Mouse (Mus musculus) ES-E14 (cell line): Measurements from ENCODE around the gene Nup210. TPM values are rescaled to one million over a fixed set of nuclear protein-coding genes. Genes with fewer than 3 reads are reported as not detected.

Experiments used
- DNase-seq: peaks from one replicate; pipeline ENCODE4 v3.0.0-alpha.2; 2013; ENCODE audit warnings: low read depth, low spot score
- H3K27ac ChIP-seq: 2 replicates; pipeline ENCODE4 v1.5.1; 2012; ENCODE audit warnings: low read depth, mild to moderate bottlenecking, low read length, moderate library complexity, mixed read lengths; ENCODE audit not compliant: poor library complexity, insufficient read depth, severe bottlenecking
- H3K36me3 ChIP-seq: 2 replicates; pipeline ENCODE4 v1.6.1; 2012; ENCODE audit warnings: mild to moderate bottlenecking, low read length, moderate library complexity, mixed read lengths; ENCODE audit not compliant: control insufficient read depth, poor library complexity, insufficient read depth, severe bottlenecking
- H3K4me1 ChIP-seq, 2 experiments: fragments of 150-350 bp in 1 of 2; sonication (generic) in 1 of 2; 2 replicates each; pipeline ENCODE4 v1.6.1; 2012; ENCODE audit warnings: low read length in 2 of 2, mild to moderate bottlenecking in 1 of 2, mixed read lengths in 1 of 2; ENCODE audit not compliant: control insufficient read depth in 2 of 2, insufficient read depth in 2 of 2, poor library complexity in 1 of 2
- H3K4me3 ChIP-seq, 2 experiments: fragments of 150-350 bp in 1 of 2; sonication (generic) in 1 of 2; 2 replicates each; pipeline ENCODE4 v1.5.1; 2012; ENCODE audit warnings: low read length in 2 of 2, low read depth in 1 of 2, mild to moderate bottlenecking in 1 of 2, mixed read lengths in 1 of 2; ENCODE audit not compliant: insufficient read depth in 1 of 2, poor library complexity in 1 of 2, severe bottlenecking in 1 of 2
- H3K9ac ChIP-seq: 2 replicates; pipeline ENCODE4 v1.6.1; 2012; ENCODE audit warnings: low read depth, mild to moderate bottlenecking, low read length, mixed read lengths; ENCODE audit not compliant: poor library complexity, insufficient read depth, severe bottlenecking
- H3K9me3 ChIP-seq: fragments of 150-350 bp; sonication (generic); 2 replicates; pipeline ENCODE4 v1.6.1; 2012; ENCODE audit warnings: low read depth, mild to moderate bottlenecking, low read length; ENCODE audit not compliant: control insufficient read depth, insufficient read depth
- CHD2 ChIP-seq: IDR thresholded peaks from 2 replicates; pipeline ENCODE4 v1.6.1; 2014; ENCODE audit warnings: mild to moderate bottlenecking, low read depth, low read length, inconsistent platforms
- HCFC1 ChIP-seq: IDR thresholded peaks from 2 replicates; pipeline ENCODE4 v1.6.1; 2012; ENCODE audit warnings: low read length, inconsistent platforms, borderline replicate concordance; ENCODE audit not compliant: insufficient read depth
- MAFK ChIP-seq: IDR thresholded peaks from 2 replicates; pipeline ENCODE4 v1.6.1; 2014; ENCODE audit warnings: mild to moderate bottlenecking, low read depth, low read length, inconsistent platforms; ENCODE audit not compliant: insufficient read depth
- ZC3H11A ChIP-seq: IDR thresholded peaks from 2 replicates; pipeline ENCODE4 v1.6.1; 2012; ENCODE audit warnings: low read depth, mild to moderate bottlenecking, inconsistent platforms, low read length, borderline replicate concordance
- ZNF384 ChIP-seq: IDR thresholded peaks from 2 replicates; pipeline ENCODE4 v1.6.1; 2012; ENCODE audit warnings: low read depth, low read length, inconsistent platforms
- in situ Hi-C, 2 experiments: fragments of 600-800 bp; cut with MboI; formaldehyde crosslinking; loops; one replicate each; pipeline ENCODE4 v1.15.1; 2025; ENCODE audit warnings: low sequenced_read_pairs in 2 of 2, inconsistent platforms in 1 of 2; ENCODE audit not compliant: unreplicated experiment in 2 of 2
- total RNA-seq: library from RNA; depleted of rRNA; stranded (reverse); fragments of 300-350 nt; gene quantifications from 2 replicates; pipeline ENCODE4 v1.2.3, GENCODE M21; 2012

The Nup210 gene
- total RNA-seq, 1 experiment = 65.9 TPM

GRCm38 (mm10) chr6:91159047-91159446, 42.4 kb upstream of the Nup210 start:
- no peak overlapping the region for H3K9ac ChIP-seq
- peaks cover 2% of the 10 kb centered on the region in 2 experiments; a peak in 1 of 4 replicates for H3K4me1 ChIP-seq
- H3K4me3 ChIP-seq = no peak overlapping the region

GRCm38 (mm10) chr6:91157237-91157570, 40.6 kb upstream of the Nup210 start:
- in situ Hi-C loops = loop anchor here in 1 of 2 experiments (25.0 kb wide), 1 partner anchor 105 kb away; no protein-coding TSS in a partner anchor
- no peak for DNase-seq
- no peak overlapping the region for H3K27ac ChIP-seq
- peak overlapping the region; percentile 51 for H3K9ac ChIP-seq
- H3K36me3 ChIP-seq = no peaks in the 10 kb centered on the region
- peaks cover 2% of the 10 kb centered on the region in 2 experiments; a peak in 1 of 4 replicates for H3K4me1 ChIP-seq
- H3K4me3 ChIP-seq = peak overlapping the region; percentile 75
- no peaks in the 10 kb centered on the region for H3K9me3 ChIP-seq
- TF ChIP-seq MAFK (no peak), ZNF384 (no peak), ZC3H11A (no peak), CHD2 (no peak), HCFC1 (no peak)

More at GRCm38 (mm10) chr6:91159047-91159446, 42.4 kb upstream of the Nup210 start:
- no peaks in the 10 kb centered on the region for H3K9me3 ChIP-seq
- DNase-seq = no peak
- H3K36me3 ChIP-seq = no peaks in the 10 kb centered on the region
- no peak overlapping the region for H3K27ac ChIP-seq
- in situ Hi-C loops = loop anchor here in 1 of 2 experiments (25.0 kb wide), 1 partner anchor 103 kb away; no protein-coding TSS in a partner anchor
- no peak for TF ChIP-seq CHD2
- no peak for TF ChIP-seq ZNF384
- TF ChIP-seq ZC3H11A = no peak
- TF ChIP-seq HCFC1 = no peak
- TF ChIP-seq MAFK = no peak

- in situ Hi-C loops = loop anchor here in 1 of 2 experiments (25.0 kb wide), 1 partner anchor 106 kb away; no protein-coding TSS in a partner anchor
- no peaks in the 10 kb centered on the region for H3K36me3 ChIP-seq
- H3K4me1 ChIP-seq = peaks cover 2% of the 10 kb centered on the region in 2 experiments; a peak in 1 of 4 replicates
- peak; percentile 80 for DNase-seq
- H3K27ac ChIP-seq = no peak within 1 kb of the TSS
- H3K9ac ChIP-seq = peak within 1 kb of the TSS; percentile 51
- peak within 1 kb of the TSS; percentile 75 for H3K4me3 ChIP-seq
- no peaks in the 10 kb centered on the region for H3K9me3 ChIP-seq
- TF ChIP-seq MAFK (no peak), HCFC1 (no peak), ZC3H11A (no peak), ZNF384 (no peak), CHD2 (no peak)
Measured at GRCm38 (mm10) chr6:91156554-91157236, 40.1 kb upstream of the Nup210 start, which contains the start of gene Hdac11. TSS of gene Hdac11 (plus strand) at chr6:91156665.

GRCm38 (mm10) chr6:91156062-91156461, 39.4 kb upstream of the Nup210 start:
- Histone ChIP-seq H3K4me3 (no peak overlapping the region), H3K9me3 (no peaks in the 10 kb centered on the region), H3K36me3 (no peaks in the 10 kb centered on the region), H3K27ac (no peak overlapping the region), H3K4me1 (peaks cover 2% of the 10 kb centered on the region in 2 experiments; a peak in 1 of 4 replicates), H3K9ac (no peak overlapping the region)
- no peak for DNase-seq
- in situ Hi-C loops = loop anchor here in 1 of 2 experiments (25.0 kb wide), 1 partner anchor 106 kb away; no protein-coding TSS in a partner anchor
- TF ChIP-seq CHD2 (no peak), ZC3H11A (no peak), ZNF384 (no peak), MAFK (no peak), HCFC1 (no peak)
